In the genomic region with DNA sequence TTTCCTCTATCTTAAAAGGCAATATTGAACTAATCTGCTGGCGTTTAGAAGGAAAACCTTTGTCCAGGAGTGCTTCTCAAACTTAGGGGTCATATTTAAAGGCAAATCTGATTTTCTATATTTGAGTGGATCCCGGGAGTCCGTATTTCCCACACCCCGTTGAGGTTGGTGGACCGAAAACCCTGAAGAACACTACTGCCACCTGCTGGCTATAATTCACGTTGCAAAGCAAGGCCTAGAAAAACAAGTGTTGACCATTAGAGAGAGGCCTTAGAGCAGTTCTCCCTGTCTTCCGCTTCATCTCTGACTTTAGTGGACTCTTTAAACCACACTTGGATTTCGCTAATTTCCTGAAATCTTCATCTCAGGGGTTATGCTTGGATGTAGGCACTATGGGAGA, we compare ENCODE assay signal across 8 mouse cellular contexts.
DNase-seq lines count a peak whose midpoint lies in the region; ATAC-seq lines count a peak whose summit lies in the region.

No protein-coding gene starts in this region.

- peak; percentile 74 for DNase-seq in midbrain, embryonic 10.5 days (ENCODE audit: low spot score)
- DNase-seq in cerebellum, adult 9-10 months, result peak; percentile 82
- peak; percentile 76 for DNase-seq in forelimb bud, embryonic 11.5 days (ENCODE audit: low read depth, low spot score)
- DNase-seq in hindbrain, embryonic 11.5 days (ENCODE audit: low spot score), result peak; percentile 88
- DNase-seq in layer of hippocampus, postnatal 25 days (ENCODE audit: extremely low spot score in 1 of 2, low spot score in 1 of 2), result peak; percentile 65 to 91
- peak; percentile 92 for DNase-seq in midbrain, embryonic 14.5 days
- peak; percentile 17 to 38 for DNase-seq in spleen, postnatal 36 days (ENCODE audit: low spot score in 2 of 2)

- 53% methylated on average over 8 of the region's 8 CpGs for WGBS in midbrain, embryonic 10.5 days
- 40% methylated on average over 8 of the region's 8 CpGs for WGBS in midbrain, embryonic 13.5 days
- WGBS in hindbrain, embryonic 11.5 days, result 48% methylated on average over 8 of the region's 8 CpGs
- 42% methylated on average over 8 of the region's 8 CpGs for WGBS in midbrain, embryonic 14.5 days

- H3K9ac ChIP-seq in midbrain, embryonic 13.5 days (replicated peaks), result no peak overlapping the region
- no peak overlapping the region for H3K9ac ChIP-seq in hindbrain, embryonic 11.5 days (ENCODE audit: low read depth, low read length)
- no peak overlapping the region for H3K9ac ChIP-seq in midbrain, embryonic 14.5 days (replicated peaks; ENCODE audit: low read length)

- H3K27me3 ChIP-seq in midbrain, embryonic 10.5 days (ENCODE audit: low read depth, poor library complexity, severe bottlenecking), result no peaks in the 10 kb centered on the region
- H3K27me3 ChIP-seq in midbrain, embryonic 13.5 days, result no peaks in the 10 kb centered on the region
- no peaks in the 10 kb centered on the region for H3K27me3 ChIP-seq in hindbrain, embryonic 11.5 days (ENCODE audit: control insufficient read depth, insufficient read depth, low read length)
- no peaks in the 10 kb centered on the region for H3K27me3 ChIP-seq in midbrain, embryonic 14.5 days (ENCODE audit: control insufficient read depth, insufficient read depth, low read length)

- no peak overlapping the region for H3K4me2 ChIP-seq in midbrain, embryonic 13.5 days (replicated peaks)
- H3K4me2 ChIP-seq in hindbrain, embryonic 11.5 days (replicated peaks; ENCODE audit: low read depth, low read length), result no peak overlapping the region
- H3K4me2 ChIP-seq in midbrain, embryonic 14.5 days (ENCODE audit: low read length), result no peak overlapping the region

- no peak for ATAC-seq in midbrain, embryonic 13.5 days
- ATAC-seq in hindbrain, embryonic 11.5 days (ENCODE audit: low FRiP score), result 0 out of 2 replicates have a peak, but pooled peaks have one; percentile 39
- peak; percentile 51; the same call in 1 of the 2 replicates for ATAC-seq in midbrain, embryonic 14.5 days (ENCODE audit: low FRiP score, low TSS enrichment)

- H3K9me3 ChIP-seq in midbrain, embryonic 10.5 days (replicated peaks), result no peaks in the 10 kb centered on the region
- no peaks in the 10 kb centered on the region for H3K9me3 ChIP-seq in midbrain, embryonic 13.5 days
- no peaks in the 10 kb centered on the region for H3K9me3 ChIP-seq in hindbrain, embryonic 11.5 days (ENCODE audit: control insufficient read depth, low read length)
- no peaks in the 10 kb centered on the region for H3K9me3 ChIP-seq in midbrain, embryonic 14.5 days (ENCODE audit: control insufficient read depth, low read length)

- H3K27ac ChIP-seq in midbrain, embryonic 10.5 days (replicated peaks), result 0 out of 2 replicates have a peak overlapping the region, but pooled peaks have one; percentile 23
- H3K27ac ChIP-seq in midbrain, embryonic 13.5 days, result no peak overlapping the region
- no peak overlapping the region for H3K27ac ChIP-seq in hindbrain, embryonic 11.5 days (ENCODE audit: low read depth, low read length)
- no peak overlapping the region for H3K27ac ChIP-seq in midbrain, embryonic 14.5 days (replicated peaks; ENCODE audit: low read depth, low read length)

- H3K4me3 ChIP-seq in midbrain, embryonic 10.5 days, result no peak overlapping the region
- no peak overlapping the region for H3K4me3 ChIP-seq in midbrain, embryonic 13.5 days (replicated peaks)
- no peak overlapping the region for H3K4me3 ChIP-seq in hindbrain, embryonic 11.5 days (ENCODE audit: low read depth, low read length)
- H3K4me3 ChIP-seq in midbrain, embryonic 14.5 days (replicated peaks; ENCODE audit: low read depth, low read length), result no peak overlapping the region

- peaks cover 18% of the 10 kb centered on the region for H3K4me1 ChIP-seq in midbrain, embryonic 10.5 days
- peaks cover 11% of the 10 kb centered on the region; the same call in 1 of the 2 replicates for H3K4me1 ChIP-seq in midbrain, embryonic 13.5 days (replicated peaks)
- H3K4me1 ChIP-seq in hindbrain, embryonic 11.5 days (replicated peaks; ENCODE audit: control insufficient read depth, insufficient read depth, low read length), result no peaks in the 10 kb centered on the region
- 0 out of 2 replicates have a peak, but pooled peaks cover 6% of the 10 kb centered on the region for H3K4me1 ChIP-seq in midbrain, embryonic 14.5 days (ENCODE audit: control insufficient read depth, insufficient read depth, low read length)

- H3K36me3 ChIP-seq in midbrain, embryonic 10.5 days, result no peaks in the 10 kb centered on the region
- no peaks in the 10 kb centered on the region for H3K36me3 ChIP-seq in midbrain, embryonic 13.5 days
- H3K36me3 ChIP-seq in hindbrain, embryonic 11.5 days (ENCODE audit: control insufficient read depth, insufficient read depth, low read length), result no peaks in the 10 kb centered on the region
- H3K36me3 ChIP-seq in midbrain, embryonic 14.5 days (ENCODE audit: control insufficient read depth, insufficient read depth, low read length), result no peaks in the 10 kb centered on the region

Comparison
In these comparisons a context has a peak if more than half of its experiments do, and no peak if none do; other contexts are left out.
1. DNase-seq: peak in every context shown above with its lines; median percentile 92 in midbrain, embryonic 14.5 days; 88 in hindbrain, embryonic 11.5 days; 82 in cerebellum, adult 9-10 months; 78 in layer of hippocampus, postnatal 25 days; 76 in forelimb bud, embryonic 11.5 days; 74 in midbrain, embryonic 10.5 days; 28 in spleen, postnatal 36 days.